Mouse (Mus musculus) right cerebral cortex, postnatal 10 days (tissue): Measurements from ENCODE around the gene Adh4.
A peak's percentile ranks its signal among the peaks of the same experiment; 100 is the strongest.
"Not testable (repeated sequence)": the region's sequence is repeated elsewhere in the genome, so short reads cannot be mapped to it uniquely, and the experiment has no call there.

Experiments
- DNase-seq, 2 experiments: peaks; one replicate each; pipeline ENCODE4 v3.0.0; 2021; ENCODE audit warnings: low spot score in 2 of 2

Gene Adh4

GRCm38 (mm10) chr3:138443465-138443771 is 28.2 kb downstream of the Adh4 start:
- DNase-seq: no peak

GRCm38 (mm10) chr3:138448077-138448860 is 33.0 kb downstream of the Adh4 start:
- DNase-seq: no peak

- no peak for DNase-seq
Observed at GRCm38 (mm10) chr3:138452169-138452568, 36.9 kb downstream of the Adh4 start.

GRCm38 (mm10) chr3:138454234-138454633 is 39.0 kb downstream of the Adh4 start:
- DNase-seq: no peak

GRCm38 (mm10) chr3:138454711-138455435 is 39.6 kb downstream of the Adh4 start:
- DNase-seq: no peak

- no peak for DNase-seq
Observed at GRCm38 (mm10) chr3:138458441-138458840, 43.2 kb downstream of the Adh4 start.

GRCm38 (mm10) chr3:138460260-138460659 is 45.0 kb downstream of the Adh4 start:
- peak; percentile 53 to 56 for DNase-seq

GRCm38 (mm10) chr3:138461832-138462231 is 46.6 kb downstream of the Adh4 start:
- no peak for DNase-seq

- peak in 1 of 2 experiments; percentile 58 for DNase-seq
Observed at GRCm38 (mm10) chr3:138463137-138463536, 47.9 kb downstream of the Adh4 start.

GRCm38 (mm10) chr3:138463807-138464206 is 48.5 kb downstream of the Adh4 start:
- no peak for DNase-seq

GRCm38 (mm10) chr3:138464573-138465147 is 49.4 kb downstream of the Adh4 start:
- DNase-seq: no peak

- DNase-seq: not testable (repeated sequence)
Observed at GRCm38 (mm10) chr3:138466656-138467055, 51.4 kb downstream of the Adh4 start.

- DNase-seq: no peak
Observed at GRCm38 (mm10) chr3:138471066-138471465, 55.8 kb downstream of the Adh4 start.

GRCm38 (mm10) chr3:138479489-138479888 is 64.2 kb downstream of the Adh4 start:
- no peak for DNase-seq
